23 mouse cellular contexts compared by ENCODE assay signal in the genomic region with DNA sequence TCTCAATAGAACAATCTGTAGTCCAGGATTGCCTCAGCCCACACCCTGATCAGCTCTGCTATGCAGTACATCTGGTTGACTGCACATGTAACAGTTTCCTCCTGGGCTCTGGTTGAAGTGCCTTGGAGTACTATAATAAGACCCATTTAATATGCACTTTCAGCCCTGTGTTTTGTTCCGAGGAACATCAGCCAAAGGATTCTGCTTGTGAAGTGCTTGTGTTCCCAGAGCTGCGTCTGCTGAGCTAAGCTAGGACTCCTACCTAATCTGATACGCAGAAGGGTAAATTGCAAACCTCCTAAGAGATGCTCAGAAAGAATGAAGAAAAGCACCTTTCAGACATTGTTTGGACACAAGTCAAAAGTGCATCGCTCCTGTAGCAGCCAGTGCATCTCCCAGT.
DNase-seq lines count a peak whose midpoint lies in the region; ATAC-seq and TF ChIP-seq lines count a peak whose summit lies in the region.
"Had no signal": no experiment of that assay in that cellular context is flagged by ENCODE, and none has a peak within 500 bp of the region (broad histone marks: within the 10 kb centered on the region; RNA-seq: fewer than 3 reads in every experiment).

No protein-coding gene starts in this region.

- no peak for TF ChIP-seq POLR2A in olfactory bulb, adult 2 months (IDR thresholded peaks at IDR 0.05; ENCODE audit: insufficient read depth, low read depth, low read length)

- no peak for TF ChIP-seq CTCF in olfactory bulb, adult 2 months (IDR thresholded peaks at IDR 0.05; ENCODE audit: insufficient read depth, low read depth, low read length)
- no peak for TF ChIP-seq CTCF in intestine, postnatal 0 days (IDR thresholded peaks at IDR 0.05; ENCODE audit: low read depth)

- 34% methylated on average over 4 of the region's 4 CpGs for WGBS in olfactory bulb, adult 2 months
- 85% methylated on average over 4 of the region's 4 CpGs for WGBS in intestine, postnatal 0 days
- WGBS in forebrain, embryonic 14.5 days = 90% methylated on average over 4 of the region's 4 CpGs
- WGBS in forebrain, embryonic 16.5 days = 83% methylated on average over 4 of the region's 4 CpGs

- H3K9ac ChIP-seq in intestine, postnatal 0 days (ENCODE audit: low read depth, low read length) = no peak overlapping the region
- no peak overlapping the region for H3K9ac ChIP-seq in forebrain, embryonic 14.5 days (ENCODE audit: low read length)
- no peak overlapping the region for H3K9ac ChIP-seq in forebrain, embryonic 16.5 days (replicated peaks; ENCODE audit: low read depth, low read length)

- ATAC-seq in frontal cortex, adult (ENCODE audit: low TSS enrichment) = peak; percentile 81
- ATAC-seq in intestine, postnatal 0 days = no peak
- ATAC-seq in forebrain, embryonic 14.5 days = no peak
- ATAC-seq in forebrain, embryonic 16.5 days = no peak
- ATAC-seq: activated CD4-positive, CD25-positive, alpha-beta regulatory T cell, adult 4 months; CD4-positive, CD25-positive, alpha-beta regulatory T cell, adult 4 months; Patski had no signal

- peaks cover 7% of the 10 kb centered on the region for H3K4me1 ChIP-seq in olfactory bulb, adult 2 months (ENCODE audit: control insufficient read depth, insufficient read depth, low read length)
- no peaks in the 10 kb centered on the region for H3K4me1 ChIP-seq in intestine, postnatal 0 days (replicated peaks; ENCODE audit: control insufficient read depth, insufficient read depth, low read length)
- H3K4me1 ChIP-seq in forebrain, embryonic 14.5 days (ENCODE audit: control insufficient read depth, insufficient read depth, low read length) = no peaks in the 10 kb centered on the region
- H3K4me1 ChIP-seq in forebrain, embryonic 16.5 days (replicated peaks; ENCODE audit: control insufficient read depth, insufficient read depth, low read length) = no peaks in the 10 kb centered on the region

- H3K27ac ChIP-seq in olfactory bulb, adult 2 months (ENCODE audit: insufficient read depth, low read depth, low read length) = peak overlapping the region; percentile 90
- H3K27ac ChIP-seq in intestine, postnatal 0 days (ENCODE audit: low read depth, low read length) = no peak overlapping the region
- H3K27ac ChIP-seq in forebrain, embryonic 14.5 days (ENCODE audit: low read depth, low read length) = no peak overlapping the region
- no peak overlapping the region for H3K27ac ChIP-seq in forebrain, embryonic 16.5 days (ENCODE audit: low read length)

- no peaks in the 10 kb centered on the region for H3K36me3 ChIP-seq in intestine, postnatal 0 days (ENCODE audit: control insufficient read depth, insufficient read depth)
- no peaks in the 10 kb centered on the region for H3K36me3 ChIP-seq in forebrain, embryonic 14.5 days (ENCODE audit: control insufficient read depth, insufficient read depth, low read length)
- H3K36me3 ChIP-seq in forebrain, embryonic 16.5 days (ENCODE audit: control insufficient read depth, insufficient read depth) = no peaks in the 10 kb centered on the region
- H3K36me3 ChIP-seq: G1E had no signal

- no peaks in the 10 kb centered on the region for H3K9me3 ChIP-seq in intestine, postnatal 0 days (ENCODE audit: control insufficient read depth)
- H3K9me3 ChIP-seq in forebrain, embryonic 14.5 days (replicated peaks; ENCODE audit: control insufficient read depth, low read length) = no peaks in the 10 kb centered on the region
- no peaks in the 10 kb centered on the region for H3K9me3 ChIP-seq in forebrain, embryonic 16.5 days (ENCODE audit: control insufficient read depth, low read length)
- H3K9me3 ChIP-seq: G1E had no signal

- no peak overlapping the region for H3K4me2 ChIP-seq in intestine, postnatal 0 days (replicated peaks; ENCODE audit: low read depth)
- no peak overlapping the region for H3K4me2 ChIP-seq in forebrain, embryonic 14.5 days (ENCODE audit: low read length)
- no peak overlapping the region for H3K4me2 ChIP-seq in forebrain, embryonic 16.5 days (ENCODE audit: low read length)

- DNase-seq in frontal cortex, postnatal 36 days (ENCODE audit: low spot score in 2 of 2) = no peak
- peak; percentile 66 for DNase-seq in brain, adult 2 months (ENCODE audit: low read depth, low spot score)
- DNase-seq in telencephalon, adult 2 months (ENCODE audit: low read depth, low spot score) = peak; percentile 27
- no peak for DNase-seq in forebrain, embryonic 14.5 days (ENCODE audit: low spot score)
- DNase-seq: adrenal gland, adult 2 months; adrenal gland, adult 8-10 months; adrenal gland, postnatal 10 days; adrenal gland, postnatal 14 days; adrenal gland, postnatal 25 days; adrenal gland, postnatal 36 days; B cell, adult 2 months; cerebellum, adult 11 months; cerebellum, adult 11-12 months; cerebellum, adult 18-20 months had no signal

- H3K27me3 ChIP-seq in intestine, postnatal 0 days (replicated peaks; ENCODE audit: control insufficient read depth, insufficient read depth, low read length) = no peaks in the 10 kb centered on the region
- no peaks in the 10 kb centered on the region for H3K27me3 ChIP-seq in forebrain, embryonic 14.5 days (replicated peaks; ENCODE audit: control insufficient read depth, insufficient read depth, low read length)
- no peaks in the 10 kb centered on the region for H3K27me3 ChIP-seq in forebrain, embryonic 16.5 days (replicated peaks; ENCODE audit: control insufficient read depth, insufficient read depth, low read length)
- H3K27me3 ChIP-seq: CH12.LX had no signal

- H3K4me3 ChIP-seq in olfactory bulb, adult 2 months (ENCODE audit: insufficient read depth, low read depth, low read length) = no peak overlapping the region
- H3K4me3 ChIP-seq in intestine, postnatal 0 days (ENCODE audit: low read depth, low read length) = no peak overlapping the region
- no peak overlapping the region for H3K4me3 ChIP-seq in forebrain, embryonic 14.5 days (ENCODE audit: low read depth, low read length)
- H3K4me3 ChIP-seq in forebrain, embryonic 16.5 days (replicated peaks; ENCODE audit: low read length) = no peak overlapping the region

Comparison
In these comparisons a context has a peak if more than half of its experiments do, and no peak if none do; other contexts are left out.
1. DNase-seq: peak in brain, adult 2 months (single experiment) and telencephalon, adult 2 months (single experiment); none in frontal cortex, postnatal 36 days (0 of 2) and forebrain, embryonic 14.5 days (single experiment).